Mouse (Mus musculus): ENCODE measurements around the gene Lgr6. TPM values are rescaled to one million over a fixed set of nuclear protein-coding genes. Genes with fewer than 3 reads are reported as not detected.

Gene Lgr6
- total and polyA plus RNA-seq, 3 experiments: 12.2 to 21.5 (median 14.4) TPM

- Histone ChIP-seq H3K27me3 (ENCODE audit: control insufficient read depth, insufficient read depth, low read length) (no peaks in the 10 kb centered on the region), H3K79me2 (replicated peaks; ENCODE audit: control insufficient read depth, insufficient read depth, low read length) (peaks cover 8% of the 10 kb centered on the region), H3K9ac (ENCODE audit: low read depth, low read length) (no peak overlapping the region), H3K4me3 (no peak overlapping the region), H3K27ac (no peak overlapping the region; the same call in 1 of the 2 replicates), H3K4me1 (ENCODE audit: control insufficient read depth, insufficient read depth, low read length) (peaks cover 6% of the 10 kb centered on the region), H3K36me3 (ENCODE audit: control insufficient read depth, insufficient read depth, low read length) (peaks cover 9% of the 10 kb centered on the region)
- no peak for DNase-seq
- 75% methylated on average over 4 of the region's 4 CpGs for WGBS
- no peak for TF ChIP-seq POLR2A (IDR thresholded peaks at IDR 0.05; ENCODE audit: insufficient read depth, low read depth, low read length)
- TF ChIP-seq CTCF (IDR thresholded peaks at IDR 0.05): no peak
- TF ChIP-seq EP300 (IDR thresholded peaks at IDR 0.05; ENCODE audit: insufficient read depth, low read depth, low read length): no peak
- intact Hi-C loops (cut with DNase I): no loop called here
These were observed 164.2 kb downstream of the Lgr6 start for GRCm38 (mm10) chr1:134940863-134941262.

DNA sequence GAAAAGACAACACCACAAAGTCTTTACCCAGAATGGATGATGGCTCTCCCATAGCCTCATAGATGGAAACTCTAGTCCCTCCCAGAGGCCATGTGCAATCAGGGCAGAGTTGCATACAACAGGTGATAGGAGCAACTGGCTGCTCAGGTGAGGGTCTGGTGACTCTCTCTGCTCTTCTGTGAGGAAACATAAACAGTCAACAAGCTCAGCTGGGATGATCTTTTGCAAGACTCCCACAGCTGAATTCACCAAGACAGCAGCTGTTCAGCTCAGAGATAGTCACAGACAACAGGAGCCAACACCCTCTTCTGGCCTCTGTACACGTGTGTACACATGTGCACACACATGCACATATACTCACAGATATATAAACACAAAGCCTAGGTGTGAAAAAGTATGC is 166.8 kb downstream of the Lgr6 start:
- TF ChIP-seq CTCF (IDR thresholded peaks at IDR 0.05): no peak
- TF ChIP-seq EP300 (IDR thresholded peaks at IDR 0.05; ENCODE audit: insufficient read depth, low read depth, low read length): no peak
- H3K4me1 ChIP-seq (ENCODE audit: control insufficient read depth, insufficient read depth, low read length): peaks cover 8% of the 10 kb centered on the region
- no peak overlapping the region for H3K4me3 ChIP-seq
- H3K36me3 ChIP-seq (ENCODE audit: control insufficient read depth, insufficient read depth, low read length): peaks cover 9% of the 10 kb centered on the region
- no peaks in the 10 kb centered on the region for H3K27me3 ChIP-seq (ENCODE audit: control insufficient read depth, insufficient read depth, low read length)
- intact Hi-C loops (cut with DNase I): no loop called here
- H3K27ac ChIP-seq: peak overlapping the region; percentile 13; the same call in 1 of the 2 replicates
- H3K9ac ChIP-seq (ENCODE audit: low read depth, low read length): no peak overlapping the region
- no peak for DNase-seq
- WGBS: 82% methylated on average over 1 of the region's 1 CpGs
- H3K79me2 ChIP-seq (replicated peaks; ENCODE audit: control insufficient read depth, insufficient read depth, low read length): peaks cover 8% of the 10 kb centered on the region

- TF ChIP-seq CTCF (IDR thresholded peaks at IDR 0.05) (no peak), EP300 (IDR thresholded peaks at IDR 0.05; ENCODE audit: insufficient read depth, low read depth, low read length) (peak; percentile 72; the same call in 1 of the 2 replicates)
- intact Hi-C loops (cut with DNase I): no loop called here
- Histone ChIP-seq H3K9ac (ENCODE audit: low read depth, low read length) (no peak overlapping the region), H3K27ac (peak overlapping the region; percentile 77), H3K79me2 (replicated peaks; ENCODE audit: control insufficient read depth, insufficient read depth, low read length) (peaks cover 7% of the 10 kb centered on the region), H3K4me1 (ENCODE audit: control insufficient read depth, insufficient read depth, low read length) (peaks cover 12% of the 10 kb centered on the region), H3K4me3 (no peak overlapping the region), H3K27me3 (ENCODE audit: control insufficient read depth, insufficient read depth, low read length) (no peaks in the 10 kb centered on the region), H3K36me3 (ENCODE audit: control insufficient read depth, insufficient read depth, low read length) (peaks cover 9% of the 10 kb centered on the region)
- 71% methylated on average over 6 of the region's 6 CpGs for WGBS
- DNase-seq: peak in 1 of 2 experiments; percentile 41
These were observed 168.7 kb downstream of the Lgr6 start for GRCm38 (mm10) chr1:134936335-134936734.

Other genes starting within 250 kb of the Lgr6 start
- gene Ppp1r12b, start 149.3 kb downstream of the Lgr6 start, total RNA-seq (2021): 100 to 1,000 TPM; 150 to 161 TPM
- gene Ppp1r12b, start 149.3 kb downstream of the Lgr6 start, polyA plus RNA-seq (2012; rRNA removed): 55.4 and 84.2 TPM in 2 replicates
- gene Ube2t, start 142.7 kb downstream of the Lgr6 start, total RNA-seq (2021): 1 to 10 TPM; 5.9 TPM
- 3.0 and 3.2 TPM in 2 replicates for gene Ube2t, start 142.7 kb downstream of the Lgr6 start, polyA plus RNA-seq (2012; rRNA removed)
- gene Ptpn7, start 27.4 kb upstream of the Lgr6 start, total RNA-seq (2021): under 1 TPM; 0.73 to 0.82 TPM
- gene Ptpn7, start 27.4 kb upstream of the Lgr6 start, polyA plus RNA-seq (2012; rRNA removed): 0.82 and 1.4 TPM in 2 replicates
- 10 to 100 TPM; 20.1 to 21.0 TPM for gene Arl8a, start 41.5 kb upstream of the Lgr6 start, total RNA-seq (2021)
- 30.5 and 32.5 TPM in 2 replicates for gene Arl8a, start 41.5 kb upstream of the Lgr6 start, polyA plus RNA-seq (2012; rRNA removed)
- under 1 TPM; 0.97 to 0.98 TPM for gene Gpr37l1, start 62.4 kb upstream of the Lgr6 start, total RNA-seq (2021)
- gene Gpr37l1, start 62.4 kb upstream of the Lgr6 start, polyA plus RNA-seq (2012; rRNA removed): 2.3 and 3.6 TPM in 2 replicates
- gene Elf3, start 153.3 kb upstream of the Lgr6 start, total RNA-seq (2021): not detected
- 2.0 TPM in 1 of 2 replicates, not detected in the other for gene Elf3, start 153.3 kb upstream of the Lgr6 start, polyA plus RNA-seq (2012; rRNA removed)
- gene Rnpep, start 178.8 kb upstream of the Lgr6 start, total RNA-seq (2021): 10 to 100 TPM; 20.0 to 22.6 TPM
- gene Rnpep, start 178.8 kb upstream of the Lgr6 start, polyA plus RNA-seq (2012; rRNA removed): 14.0 and 14.4 TPM in 2 replicates
- 100 to 1,000 TPM; 325 to 370 TPM for gene Timm17a, start 208.5 kb upstream of the Lgr6 start, total RNA-seq (2021)
- gene Timm17a, start 208.5 kb upstream of the Lgr6 start, polyA plus RNA-seq (2012; rRNA removed): 185 and 239 TPM in 2 replicates
- gene Lmod1, start 219.5 kb upstream of the Lgr6 start, total RNA-seq (2021): 1 to 10 TPM; 3.7 to 4.7 TPM
- 4.8 and 6.4 TPM in 2 replicates for gene Lmod1, start 219.5 kb upstream of the Lgr6 start, polyA plus RNA-seq (2012; rRNA removed)